Mouse (Mus musculus) midbrain, postnatal 0 days (tissue): ENCODE measurements around the gene Uox. TPM values are rescaled to one million over a fixed set of nuclear protein-coding genes. Genes with fewer than 3 reads are reported as not detected.

Experiments
- ATAC-seq: fragments of 200-750 bp; cut with Nextera tagmentation; 2 replicates; pipeline ENCODE4 v1.8.0; 2017; ENCODE audit warnings: moderate number of reproducible peaks, mild to moderate bottlenecking, moderate TSS enrichment, moderate library complexity; ENCODE audit not compliant: low FRiP score
- DNase-seq: peaks from one replicate; pipeline ENCODE4 v3.0.0-alpha.2; 2015; ENCODE audit warnings: low spot score
- H3K27ac ChIP-seq: fragments of 300-500 bp; sonication (generic); 2 replicates; pipeline ENCODE4 v1.5.1; 2014; ENCODE audit warnings: low read depth, mild to moderate bottlenecking, low read length, mixed read lengths
- H3K27me3 ChIP-seq: fragments of 300-500 bp; sonication (generic); 2 replicates; pipeline ENCODE4 v1.6.1; 2014; ENCODE audit warnings: low read length, control low read depth, mixed read lengths; ENCODE audit not compliant: insufficient read depth
- H3K36me3 ChIP-seq: fragments of 300-500 bp; sonication (generic); 2 replicates; pipeline ENCODE4 v1.6.1; 2014; ENCODE audit warnings: low read length, control low read depth, mixed read lengths; ENCODE audit not compliant: insufficient read depth
- H3K4me1 ChIP-seq: fragments of 300-500 bp; sonication (generic); 2 replicates; pipeline ENCODE4 v1.6.1; 2014; ENCODE audit warnings: mild to moderate bottlenecking, control low read depth, antibody characterized with exemption, low read length, mixed read lengths; ENCODE audit not compliant: insufficient read depth
- H3K4me2 ChIP-seq: fragments of 300-500 bp; sonication (generic); 2 replicates; pipeline ENCODE4 v1.6.1; 2014; ENCODE audit warnings: low read depth, mild to moderate bottlenecking, low read length, mixed read lengths; ENCODE audit not compliant: poor library complexity, severe bottlenecking
- H3K4me3 ChIP-seq: fragments of 300-500 bp; sonication (generic); 2 replicates; pipeline ENCODE4 v1.5.1; 2014; ENCODE audit warnings: low read depth, mild to moderate bottlenecking, low read length, moderate library complexity
- H3K9ac ChIP-seq: fragments of 300-500 bp; sonication (generic); replicated peaks from 2 replicates; pipeline ENCODE4 v1.6.1; 2014; ENCODE audit warnings: mild to moderate bottlenecking, low read length, moderate library complexity, mixed read lengths; ENCODE audit not compliant: poor library complexity, severe bottlenecking
- H3K9me3 ChIP-seq: fragments of 300-500 bp; sonication (generic); 2 replicates; pipeline ENCODE4 v1.6.1; 2016; ENCODE audit warnings: low read length, control low read depth
- CTCF ChIP-seq: IDR thresholded peaks from 2 replicates; pipeline ENCODE4 v1.5.1; 2016; ENCODE audit warnings: antibody characterized with exemption, mild to moderate bottlenecking
- WGBS: fragments of 180-500 bp; shearing (Covaris S2); extraction: QIAGEN DNeasy Blood & Tissue Kit; methylation state at CpG from one replicate; pipeline ENCODE4 v1.1.7; 2014; 5-methylcytosine and 5-hydroxymethylcytosine counted together
- polyA plus RNA-seq: library from polyadenylated mRNA; unstranded; fragments of >200 nt; fragmentation: Nextera tagmentation; extraction: Ambion mirVana; gene quantifications from 2 replicates; pipeline ENCODE4 v1.2.1, GENCODE M21; 2015
- total RNA-seq: library from RNA; depleted of rRNA; stranded (reverse); fragments of >200 nt; gene quantifications from 2 replicates; pipeline ENCODE4 v1.2.3, GENCODE M21; 2014

The Uox gene
- total and polyA plus RNA-seq, 2 experiments from 2014 or later: 0.30 TPM; not detected in 1

- no peak for TF ChIP-seq CTCF
- H3K27me3 ChIP-seq: no peaks in the 10 kb centered on the region
- no peak overlapping the region for H3K4me3 ChIP-seq
- no peak overlapping the region for H3K4me2 ChIP-seq
- DNase-seq (no peak), ATAC-seq (no peak)
- H3K36me3 ChIP-seq: no peaks in the 10 kb centered on the region
- 86% methylated on average over 1 of the region's 1 CpGs for WGBS
- no peak overlapping the region for H3K27ac ChIP-seq
- H3K9me3 ChIP-seq: no peaks in the 10 kb centered on the region
- no peaks in the 10 kb centered on the region for H3K4me1 ChIP-seq
- H3K9ac ChIP-seq: no peak overlapping the region
Measured at GRCm38 (mm10) chr3:146571341-146571740, 1.1 kb downstream of the Uox start.

- Histone ChIP-seq H3K4me1 (no peaks in the 10 kb centered on the region), H3K9ac (no peak overlapping the region), H3K9me3 (no peaks in the 10 kb centered on the region), H3K4me3 (no peak overlapping the region), H3K36me3 (no peaks in the 10 kb centered on the region), H3K4me2 (no peak overlapping the region), H3K27ac (no peak overlapping the region), H3K27me3 (no peaks in the 10 kb centered on the region)
- ATAC-seq: no peak
- no peak for DNase-seq
- 53% methylated on average over 2 of the region's 2 CpGs for whole genome bisulfite sequencing
- TF ChIP-seq CTCF: no peak
Measured at GRCm38 (mm10) chr3:146577591-146577990, 7.4 kb downstream of the Uox start.

GRCm38 (mm10) chr3:146580039-146580729, 10.0 kb downstream of the Uox start:
- Histone ChIP-seq H3K4me3 (no peak overlapping the region), H3K27ac (no peak overlapping the region), H3K4me2 (no peak overlapping the region), H3K9me3 (no peaks in the 10 kb centered on the region), H3K4me1 (no peaks in the 10 kb centered on the region), H3K27me3 (no peaks in the 10 kb centered on the region), H3K9ac (no peak overlapping the region), H3K36me3 (no peaks in the 10 kb centered on the region)
- no peak for DNase-seq
- TF ChIP-seq CTCF: no peak
- WGBS: 88% methylated on average over 3 of the region's 3 CpGs
- no peak for ATAC-seq

- Histone ChIP-seq H3K27ac (no peak overlapping the region), H3K9ac (no peak overlapping the region), H3K4me3 (no peak overlapping the region), H3K4me1 (no peaks in the 10 kb centered on the region), H3K36me3 (no peaks in the 10 kb centered on the region), H3K27me3 (no peaks in the 10 kb centered on the region), H3K9me3 (no peaks in the 10 kb centered on the region), H3K4me2 (no peak overlapping the region)
- ATAC-seq (no peak), DNase-seq (no peak)
- 81% methylated on average over 4 of the region's 4 CpGs for WGBS
- TF ChIP-seq CTCF: no peak
Measured at GRCm38 (mm10) chr3:146583478-146583877, 13.3 kb downstream of the Uox start.

- Histone ChIP-seq H3K36me3 (no peaks in the 10 kb centered on the region), H3K9me3 (no peaks in the 10 kb centered on the region), H3K27ac (no peak overlapping the region), H3K27me3 (no peaks in the 10 kb centered on the region), H3K9ac (no peak overlapping the region), H3K4me2 (no peak overlapping the region), H3K4me3 (no peak overlapping the region), H3K4me1 (no peaks in the 10 kb centered on the region)
- ATAC-seq (no peak), DNase-seq (no peak)
- 64% methylated on average over 5 of the region's 5 CpGs for WGBS
- TF ChIP-seq CTCF: no peak
Measured at GRCm38 (mm10) chr3:146583908-146584307, 13.7 kb downstream of the Uox start.

GRCm38 (mm10) chr3:146586616-146587015, 16.4 kb downstream of the Uox start:
- Histone ChIP-seq H3K9me3 (no peaks in the 10 kb centered on the region), H3K27ac (no peak overlapping the region), H3K4me1 (no peaks in the 10 kb centered on the region), H3K9ac (no peak overlapping the region), H3K36me3 (no peaks in the 10 kb centered on the region), H3K4me3 (no peak overlapping the region), H3K27me3 (no peaks in the 10 kb centered on the region), H3K4me2 (no peak overlapping the region)
- no peak for DNase-seq
- 95% methylated on average over 14 of the region's 14 CpGs for WGBS
- no peak for ATAC-seq
- no peak for TF ChIP-seq CTCF
